Mouse (Mus musculus): Measurements from ENCODE around the gene D630003M21Rik. TPM values are rescaled to one million over a fixed set of nuclear protein-coding genes. Genes with fewer than 3 reads are reported as not detected.

The D630003M21Rik gene
- polyA plus RNA-seq, 1 experiment from 2014 or later, result 4.7 TPM

DNA sequence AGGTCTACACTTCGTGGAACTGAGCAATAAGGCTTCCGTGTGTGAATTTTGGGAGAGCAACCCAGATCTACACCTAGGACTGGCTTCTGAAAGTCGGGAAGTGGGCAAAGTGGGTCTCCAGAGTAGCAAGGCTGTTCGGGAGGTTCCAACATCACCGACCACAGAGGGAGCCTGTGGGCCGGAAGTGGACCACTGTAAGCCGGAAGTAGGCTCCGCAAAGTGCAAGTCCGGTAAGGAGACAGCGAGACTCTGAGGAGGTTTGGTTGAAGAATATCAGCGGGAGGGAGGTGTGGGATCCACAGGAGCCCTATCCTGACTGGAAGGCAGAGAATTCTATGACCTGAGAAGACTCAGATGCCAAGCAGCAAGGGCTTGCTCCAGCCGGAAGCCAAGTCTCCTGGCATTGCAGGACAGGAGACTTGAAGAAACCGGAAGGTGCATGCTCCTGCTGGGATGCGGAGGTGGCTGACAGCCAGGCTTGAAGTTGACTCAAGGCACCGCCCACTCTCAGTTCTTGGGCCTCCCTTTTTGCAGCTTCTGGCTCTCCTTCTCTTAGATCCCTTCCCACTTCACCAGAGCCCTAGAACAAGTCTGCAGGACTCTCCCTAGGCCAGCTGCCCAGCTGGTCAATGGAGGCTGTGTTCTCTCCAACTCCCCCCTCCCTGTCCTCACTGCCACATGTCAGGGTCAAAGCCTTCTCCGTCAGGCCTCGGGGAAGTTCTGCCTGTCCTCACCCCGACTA lies 14.3 kb upstream of the D630003M21Rik start:
- peak; percentile 33 for ATAC-seq (ENCODE audit: insufficient read depth, low FRiP score)
- 71% methylated on average over 18 of the region's 18 CpGs for WGBS
- peak overlapping the region; percentile 31; the same call in 1 of the 2 replicates for H3K27ac ChIP-seq (ENCODE audit: low read length)

DNA sequence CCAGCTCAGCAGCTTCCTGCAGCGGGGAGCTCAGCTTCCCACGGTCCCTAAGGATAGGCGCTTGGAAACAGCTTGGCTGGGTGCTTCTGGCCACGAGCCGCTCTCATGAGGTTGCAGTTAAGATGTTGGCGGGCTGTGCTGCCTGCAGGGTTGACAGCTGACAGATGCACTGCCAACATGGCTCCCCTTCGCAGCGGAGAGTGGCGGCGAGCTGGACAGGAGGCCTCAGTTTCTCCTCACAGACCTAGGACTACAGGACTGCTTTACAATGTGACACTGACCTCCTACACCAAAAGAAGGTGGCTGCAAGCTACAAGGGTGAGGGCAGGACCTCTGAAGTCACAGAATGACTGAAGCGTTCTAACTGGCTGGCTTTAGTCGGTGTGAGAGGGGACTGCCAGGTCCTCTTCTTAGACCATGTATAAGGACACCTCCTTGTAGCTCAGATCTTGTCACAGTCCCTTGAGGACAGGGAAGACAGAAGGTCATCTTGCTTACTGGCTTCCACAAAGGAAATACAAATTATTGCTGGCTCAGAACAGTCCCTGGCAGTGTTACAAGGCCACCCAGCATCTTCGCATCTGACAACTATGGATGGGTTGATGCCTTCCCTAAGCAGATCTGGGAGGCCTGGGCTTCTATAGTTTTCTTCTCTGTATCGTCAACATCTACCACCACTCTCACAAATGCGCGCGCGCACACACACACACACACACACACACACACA lies 13.3 kb upstream of the D630003M21Rik start:
- Histone ChIP-seq H3K27ac (ENCODE audit: low read length) (no peak overlapping the region), H3K4me1 (ENCODE audit: control insufficient read depth, insufficient read depth, low read length) (peaks cover 8% of the 10 kb centered on the region; the same call in 1 of the 2 replicates), H3K27me3 (ENCODE audit: control insufficient read depth, insufficient read depth, low read length) (no peaks in the 10 kb centered on the region), H3K9me3 (replicated peaks; ENCODE audit: control insufficient read depth, low read length) (no peaks in the 10 kb centered on the region), H3K4me2 (ENCODE audit: low read depth, low read length) (no peak overlapping the region), H3K36me3 (ENCODE audit: control insufficient read depth, insufficient read depth, low read length) (no peaks in the 10 kb centered on the region), H3K9ac (ENCODE audit: low read length) (no peak overlapping the region), H3K4me3 (replicated peaks; ENCODE audit: low read length) (no peak overlapping the region)
- ATAC-seq (ENCODE audit: insufficient read depth, low FRiP score), result no peak
- 84% methylated on average over 18 of the region's 18 CpGs for WGBS

More for the DNA sequence above, 14.3 kb upstream of the D630003M21Rik start:
- Histone ChIP-seq H3K4me3 (replicated peaks; ENCODE audit: low read length) (no peak overlapping the region), H3K27me3 (ENCODE audit: control insufficient read depth, insufficient read depth, low read length) (no peaks in the 10 kb centered on the region), H3K9me3 (replicated peaks; ENCODE audit: control insufficient read depth, low read length) (no peaks in the 10 kb centered on the region), H3K4me1 (ENCODE audit: control insufficient read depth, insufficient read depth, low read length) (peaks cover 8% of the 10 kb centered on the region; the same call in 1 of the 2 replicates), H3K36me3 (ENCODE audit: control insufficient read depth, insufficient read depth, low read length) (no peaks in the 10 kb centered on the region), H3K9ac (ENCODE audit: low read length) (no peak overlapping the region), H3K4me2 (ENCODE audit: low read depth, low read length) (no peak overlapping the region)

DNA sequence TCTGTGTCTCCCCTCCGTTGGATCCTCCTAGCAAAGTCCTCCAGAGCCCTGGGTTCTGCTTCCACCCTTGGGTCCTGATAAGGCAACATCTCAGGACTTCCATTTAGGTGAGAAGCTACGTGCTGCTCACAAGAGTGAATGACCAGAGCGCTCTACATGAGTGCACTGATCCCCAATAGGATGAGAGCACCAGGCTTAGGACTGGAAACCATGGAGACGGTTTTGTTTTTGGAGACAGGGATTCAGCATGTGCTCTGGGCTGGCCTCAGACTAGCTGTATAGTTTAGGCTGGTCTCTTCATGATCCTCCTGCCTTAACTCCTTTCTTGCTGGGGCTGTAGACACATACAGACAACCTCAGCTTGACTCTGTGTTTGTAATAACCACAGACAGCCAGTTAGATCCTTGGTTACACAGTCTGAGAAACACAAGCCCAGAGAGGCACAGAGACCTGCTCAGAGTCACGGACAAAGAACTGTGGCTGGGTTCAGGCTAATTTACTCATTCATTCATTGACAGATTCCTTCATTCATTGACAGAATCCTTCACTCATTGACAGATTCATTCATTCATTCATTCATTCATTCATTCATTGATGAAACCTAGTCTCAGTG lies 12.2 kb upstream of the D630003M21Rik start:
- Histone ChIP-seq H3K4me3 (replicated peaks; ENCODE audit: low read length) (no peak overlapping the region), H3K27me3 (ENCODE audit: control insufficient read depth, insufficient read depth, low read length) (no peaks in the 10 kb centered on the region), H3K9me3 (replicated peaks; ENCODE audit: control insufficient read depth, low read length) (no peaks in the 10 kb centered on the region), H3K4me1 (ENCODE audit: control insufficient read depth, insufficient read depth, low read length) (peaks cover 8% of the 10 kb centered on the region; the same call in 1 of the 2 replicates), H3K9ac (ENCODE audit: low read length) (no peak overlapping the region), H3K4me2 (ENCODE audit: low read depth, low read length) (no peak overlapping the region), H3K27ac (ENCODE audit: low read length) (no peak overlapping the region), H3K36me3 (ENCODE audit: control insufficient read depth, insufficient read depth, low read length) (no peaks in the 10 kb centered on the region)
- 70% methylated on average over 5 of the region's 5 CpGs for WGBS
- no peak for ATAC-seq (ENCODE audit: insufficient read depth, low FRiP score)

DNA sequence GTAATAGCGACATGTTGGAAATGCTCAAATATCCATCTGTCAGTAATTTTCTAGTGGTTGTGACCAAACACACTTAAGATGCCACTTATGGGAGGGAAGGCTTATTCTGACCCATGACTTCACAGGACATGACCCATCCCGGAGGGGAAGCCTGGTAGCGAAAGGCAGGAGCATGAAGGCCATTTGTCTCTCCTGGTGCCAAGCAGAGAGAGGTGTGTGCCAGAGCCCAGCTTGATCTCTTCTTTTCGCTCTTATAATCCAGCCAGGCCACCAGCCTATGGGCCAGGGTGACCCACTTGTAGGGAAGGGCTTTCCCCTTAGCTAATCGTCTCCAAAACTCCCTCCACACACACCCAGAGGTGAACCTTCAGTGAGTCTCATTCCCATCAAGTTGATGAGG lies 9.1 kb upstream of the D630003M21Rik start:
- Histone ChIP-seq H3K27me3 (ENCODE audit: control insufficient read depth, insufficient read depth, low read length) (no peaks in the 10 kb centered on the region), H3K4me3 (replicated peaks; ENCODE audit: low read length) (no peak overlapping the region), H3K27ac (ENCODE audit: low read length) (no peak overlapping the region), H3K9me3 (replicated peaks; ENCODE audit: control insufficient read depth, low read length) (no peaks in the 10 kb centered on the region; the same call in 1 of the 2 replicates), H3K4me2 (ENCODE audit: low read depth, low read length) (no peak overlapping the region), H3K9ac (ENCODE audit: low read length) (no peak overlapping the region), H3K4me1 (ENCODE audit: control insufficient read depth, insufficient read depth, low read length) (peaks cover under 1% of the 10 kb centered on the region; the same call in 1 of the 2 replicates), H3K36me3 (ENCODE audit: control insufficient read depth, insufficient read depth, low read length) (no peaks in the 10 kb centered on the region)
- WGBS, result 87% methylated on average over 5 of the region's 5 CpGs
- no peak for ATAC-seq (ENCODE audit: insufficient read depth, low FRiP score)

DNA sequence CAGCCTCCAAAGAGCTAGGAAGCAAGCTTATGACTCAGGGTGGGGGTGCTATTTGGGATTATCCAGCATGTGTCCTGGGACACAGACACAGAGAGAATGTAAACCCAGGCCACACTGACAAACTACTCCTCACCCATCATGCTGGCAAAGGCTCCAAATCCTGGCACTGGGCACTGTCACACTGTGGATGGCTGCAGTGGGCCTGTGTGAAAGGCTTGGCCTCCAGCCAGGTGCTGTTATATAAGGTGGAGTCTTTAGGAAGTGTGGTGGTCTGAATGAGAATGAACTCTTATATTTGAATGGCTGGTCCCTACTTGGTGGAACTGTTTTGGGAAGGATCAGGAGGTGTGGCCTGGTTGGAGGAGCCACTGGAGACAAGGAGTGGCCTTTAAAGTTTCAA lies 7.7 kb upstream of the D630003M21Rik start:
- H3K27ac ChIP-seq (ENCODE audit: low read length), result no peak overlapping the region
- no peak overlapping the region for H3K4me2 ChIP-seq (ENCODE audit: low read depth, low read length)
- H3K9ac ChIP-seq (ENCODE audit: low read length), result no peak overlapping the region
- no peak for ATAC-seq (ENCODE audit: insufficient read depth, low FRiP score)
- no peaks in the 10 kb centered on the region for H3K27me3 ChIP-seq (ENCODE audit: control insufficient read depth, insufficient read depth, low read length)
- no peaks in the 10 kb centered on the region for H3K36me3 ChIP-seq (ENCODE audit: control insufficient read depth, insufficient read depth, low read length)
- H3K9me3 ChIP-seq (replicated peaks; ENCODE audit: control insufficient read depth, low read length), result no peaks in the 10 kb centered on the region; the same call in 1 of the 2 replicates
- H3K4me3 ChIP-seq (replicated peaks; ENCODE audit: low read length), result no peak overlapping the region
- no peaks in the 10 kb centered on the region for H3K4me1 ChIP-seq (ENCODE audit: control insufficient read depth, insufficient read depth, low read length)

DNA sequence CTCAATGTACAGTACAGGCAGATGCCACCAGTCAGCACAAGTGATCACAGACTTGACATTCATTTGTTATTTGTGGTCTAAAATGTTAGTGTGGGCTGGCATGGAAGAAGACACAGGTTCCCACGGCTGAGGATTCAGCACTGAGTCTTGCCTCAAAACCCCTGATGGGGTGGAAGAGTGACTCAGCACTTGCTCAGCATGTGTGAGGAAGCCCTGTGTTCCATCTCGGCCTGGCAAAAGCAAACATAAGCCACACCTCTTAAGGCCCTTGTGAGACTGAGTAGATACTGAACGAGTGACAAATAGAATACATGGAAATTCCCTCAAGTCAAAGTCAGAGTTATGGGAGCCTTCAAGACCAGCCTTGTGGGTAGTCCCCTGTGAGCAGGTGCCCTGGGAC lies 4.1 kb upstream of the D630003M21Rik start:
- H3K9me3 ChIP-seq (replicated peaks; ENCODE audit: control insufficient read depth, low read length), result no peaks in the 10 kb centered on the region; the same call in 1 of the 2 replicates
- no peak overlapping the region for H3K4me2 ChIP-seq (ENCODE audit: low read depth, low read length)
- no peaks in the 10 kb centered on the region for H3K27me3 ChIP-seq (ENCODE audit: control insufficient read depth, insufficient read depth, low read length)
- peaks cover 16% of the 10 kb centered on the region for H3K4me1 ChIP-seq (ENCODE audit: control insufficient read depth, insufficient read depth, low read length)
- no peak for ATAC-seq (ENCODE audit: insufficient read depth, low FRiP score)
- H3K4me3 ChIP-seq (replicated peaks; ENCODE audit: low read length), result no peak overlapping the region
- H3K36me3 ChIP-seq (ENCODE audit: control insufficient read depth, insufficient read depth, low read length), result no peaks in the 10 kb centered on the region
- no peak overlapping the region for H3K27ac ChIP-seq (ENCODE audit: low read length)
- 47% methylated on average over 3 of the region's 3 CpGs for WGBS
- H3K9ac ChIP-seq (ENCODE audit: low read length), result no peak overlapping the region

DNA sequence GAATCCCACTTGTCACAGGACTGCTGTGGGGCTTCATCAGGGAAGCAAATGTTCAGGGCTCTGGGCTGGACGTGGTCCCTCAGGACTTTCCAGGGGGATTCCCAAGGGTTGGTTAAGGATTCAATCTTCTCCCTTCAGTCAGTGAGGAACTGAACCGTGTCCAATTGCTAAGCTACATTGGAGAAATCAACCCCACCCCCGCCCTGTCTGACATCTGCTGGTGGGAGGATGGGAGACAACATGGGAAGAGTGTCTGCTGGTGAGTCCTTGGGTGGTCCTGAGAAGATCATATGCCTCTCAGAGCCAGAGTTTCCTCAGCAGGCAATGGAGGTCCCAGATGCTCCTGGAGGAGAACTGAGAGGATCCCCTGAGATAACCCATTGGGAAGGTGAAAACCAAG lies 3.4 kb upstream of the D630003M21Rik start:
- no peaks in the 10 kb centered on the region for H3K36me3 ChIP-seq (ENCODE audit: control insufficient read depth, insufficient read depth, low read length)
- H3K4me3 ChIP-seq (replicated peaks; ENCODE audit: low read length), result no peak overlapping the region
- H3K4me2 ChIP-seq (ENCODE audit: low read depth, low read length), result no peak overlapping the region
- ATAC-seq (ENCODE audit: insufficient read depth, low FRiP score), result peak; percentile 59; the same call in 1 of the 2 replicates
- peaks cover 16% of the 10 kb centered on the region for H3K4me1 ChIP-seq (ENCODE audit: control insufficient read depth, insufficient read depth, low read length)
- H3K27ac ChIP-seq (ENCODE audit: low read length), result no peak overlapping the region
- H3K9ac ChIP-seq (ENCODE audit: low read length), result no peak overlapping the region
- 44% methylated on average over 3 of the region's 3 CpGs for WGBS
- H3K27me3 ChIP-seq (ENCODE audit: control insufficient read depth, insufficient read depth, low read length), result no peaks in the 10 kb centered on the region
- no peaks in the 10 kb centered on the region; the same call in 1 of the 2 replicates for H3K9me3 ChIP-seq (replicated peaks; ENCODE audit: control insufficient read depth, low read length)

DNA sequence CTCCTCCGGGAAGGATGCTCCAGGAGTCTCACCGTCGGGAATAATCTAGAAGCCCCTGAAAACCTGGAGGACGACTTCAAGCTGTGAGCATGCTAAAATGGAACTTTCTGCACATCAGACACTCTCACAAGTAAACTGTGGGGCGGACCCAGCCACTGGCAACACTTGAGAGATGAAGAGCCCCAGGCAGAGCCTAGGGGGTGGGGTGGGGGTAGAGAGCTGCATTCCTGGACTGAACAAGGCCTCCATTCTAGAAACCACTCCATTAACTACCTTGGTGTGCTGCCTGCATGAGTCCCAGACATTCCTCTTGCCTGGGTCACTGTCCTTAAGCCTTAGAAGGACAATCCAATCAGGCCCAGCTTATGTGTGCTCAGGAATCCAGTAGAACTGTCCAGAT lies 2.0 kb upstream of the D630003M21Rik start:
- Histone ChIP-seq H3K27ac (ENCODE audit: low read length) (peak overlapping the region; percentile 60), H3K9me3 (replicated peaks; ENCODE audit: control insufficient read depth, low read length) (no peaks in the 10 kb centered on the region; the same call in 1 of the 2 replicates), H3K9ac (ENCODE audit: low read length) (no peak overlapping the region), H3K27me3 (ENCODE audit: control insufficient read depth, insufficient read depth, low read length) (peaks cover 4% of the 10 kb centered on the region; the same call in 1 of the 2 replicates), H3K4me3 (replicated peaks; ENCODE audit: low read length) (no peak overlapping the region), H3K36me3 (ENCODE audit: control insufficient read depth, insufficient read depth, low read length) (no peaks in the 10 kb centered on the region), H3K4me2 (ENCODE audit: low read depth, low read length) (no peak overlapping the region), H3K4me1 (ENCODE audit: control insufficient read depth, insufficient read depth, low read length) (peaks cover 16% of the 10 kb centered on the region)
- 45% methylated on average over 5 of the region's 5 CpGs for WGBS
- ATAC-seq (ENCODE audit: insufficient read depth, low FRiP score), result no peak

DNA sequence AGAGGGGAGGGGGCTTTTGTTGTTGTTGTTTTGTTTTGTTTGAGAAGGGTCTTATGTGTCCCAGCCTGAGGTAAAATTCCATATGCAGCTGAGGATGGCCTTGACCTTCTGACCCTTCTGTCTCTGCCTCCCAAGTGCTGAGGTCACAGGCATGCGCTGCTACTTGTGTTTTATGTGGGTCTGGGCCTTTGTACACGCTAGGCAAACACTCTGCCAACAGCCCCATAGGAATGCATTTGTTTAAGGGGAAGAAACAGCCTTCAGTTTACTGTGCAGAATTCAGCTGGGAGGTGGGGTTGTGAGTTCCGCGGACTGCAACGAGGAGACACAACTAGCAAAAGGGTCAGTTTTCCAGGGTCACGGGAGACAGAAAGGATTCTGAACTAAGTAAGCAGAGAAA lies 1.6 kb upstream of the D630003M21Rik start:
- peaks cover 4% of the 10 kb centered on the region; the same call in 1 of the 2 replicates for H3K27me3 ChIP-seq (ENCODE audit: control insufficient read depth, insufficient read depth, low read length)
- H3K4me1 ChIP-seq (ENCODE audit: control insufficient read depth, insufficient read depth, low read length), result peaks cover 17% of the 10 kb centered on the region
- 38% methylated on average over 6 of the region's 6 CpGs for WGBS
- no peaks in the 10 kb centered on the region; the same call in 1 of the 2 replicates for H3K9me3 ChIP-seq (replicated peaks; ENCODE audit: control insufficient read depth, low read length)
- ATAC-seq (ENCODE audit: insufficient read depth, low FRiP score), result no peak
- H3K9ac ChIP-seq (ENCODE audit: low read length), result no peak overlapping the region
- H3K4me3 ChIP-seq (replicated peaks; ENCODE audit: low read length), result no peak overlapping the region
- H3K4me2 ChIP-seq (ENCODE audit: low read depth, low read length), result no peak overlapping the region
- H3K27ac ChIP-seq (ENCODE audit: low read length), result peak overlapping the region; percentile 60
- H3K36me3 ChIP-seq (ENCODE audit: control insufficient read depth, insufficient read depth, low read length), result no peaks in the 10 kb centered on the region
